Mouse (Mus musculus) stomach, postnatal 0 days (tissue): Measurements from ENCODE around the gene Myom1.

Source experiments
- CTCF ChIP-seq: IDR thresholded peaks from 2 replicates; pipeline ENCODE4 v1.5.1; 2016; ENCODE audit warnings: antibody characterized with exemption, low read depth, mild to moderate bottlenecking, moderate library complexity
- EP300 ChIP-seq: optimal IDR thresholded peaks from 2 replicates; pipeline ENCODE3; 2016; ENCODE audit warnings: antibody characterized with exemption

GRCm38 (mm10) chr17:70989430-70989829, 13.0 kb upstream of the Myom1 start:
- no peak for TF ChIP-seq CTCF
- TF ChIP-seq EP300, result no peak
